Mouse (Mus musculus) G1E (cell line): ENCODE results near the gene Atxn3.

Source experiments
- CTCF ChIP-seq: IDR thresholded peaks from 2 replicates; pipeline ENCODE4 v1.5.1; 2012; ENCODE audit warnings: low read depth, low read length, inconsistent platforms, mixed read lengths
- GATA1 ChIP-seq: IDR thresholded peaks from 2 replicates; pipeline ENCODE4 v1.6.1; 2012; ENCODE audit warnings: borderline replicate concordance, low read length, inconsistent platforms, mixed read lengths
- GATA2 ChIP-seq: IDR thresholded peaks from 2 replicates; pipeline ENCODE4 v1.6.1; 2012; ENCODE audit warnings: low read depth, low read length, inconsistent platforms, borderline replicate concordance
- POLR2AphosphoS5 ChIP-seq: IDR thresholded peaks from 2 replicates; pipeline ENCODE4 v1.6.1; 2012; ENCODE audit warnings: low read depth, low read length, inconsistent platforms; ENCODE audit not compliant: insufficient replicate concordance
- TAL1 ChIP-seq: conservative IDR thresholded peaks from 2 replicates; pipeline ENCODE4 v1.6.1; 2012; ENCODE audit warnings: low read depth, low read length, inconsistent platforms, mixed read lengths

- TF ChIP-seq CTCF = no peak
- no peak for TF ChIP-seq POLR2AphosphoS5
- TF ChIP-seq GATA1 = no peak
- TF ChIP-seq GATA2 = no peak
- no peak for TF ChIP-seq TAL1
These were observed 36.8 kb upstream of the Atxn3 start for GRCm38 (mm10) chr12:101994576-101995467.
